Mouse (Mus musculus): ENCODE measurements around the gene Rpa2. TPM values are rescaled to one million over a fixed set of nuclear protein-coding genes. Genes with fewer than 3 reads are reported as not detected.
"Not testable (repeated sequence)": the region's sequence is repeated elsewhere in the genome, so short reads cannot be mapped to it uniquely, and the experiment has no call there.

Rpa2 gene
- polyA plus RNA-seq, 1 experiment from 2014 or later = 40.7 TPM

GRCm38 (mm10) chr4:132783732-132784131 lies 15.6 kb downstream of the Rpa2 start:
- ATAC-seq = no peak
- no peak overlapping the region for H3K4me3 ChIP-seq (ENCODE audit: low read length)
- no peaks in the 10 kb centered on the region for H3K4me1 ChIP-seq (ENCODE audit: control insufficient read depth, insufficient read depth, low read depth, low read length)
- H3K36me3 ChIP-seq (ENCODE audit: control insufficient read depth, insufficient read depth, low read length) = peaks cover 4% of the 10 kb centered on the region; the same call in 1 of the 2 replicates
- no peaks in the 10 kb centered on the region for H3K9me3 ChIP-seq (ENCODE audit: control insufficient read depth, low read length)
- H3K27ac ChIP-seq (ENCODE audit: low read depth, low read length) = no peak overlapping the region
- H3K9ac ChIP-seq (ENCODE audit: low read depth, low read length) = no peak overlapping the region
- no peak overlapping the region for H3K4me2 ChIP-seq (ENCODE audit: low read length)
- whole genome bisulfite sequencing = 90% methylated on average over 2 of the region's 2 CpGs
- H3K27me3 ChIP-seq (replicated peaks; ENCODE audit: control insufficient read depth, insufficient read depth, low read length) = no peaks in the 10 kb centered on the region

- H3K4me2 ChIP-seq (ENCODE audit: low read length) = no peak overlapping the region
- no peaks in the 10 kb centered on the region for H3K9me3 ChIP-seq (ENCODE audit: control insufficient read depth, low read length)
- no peak overlapping the region for H3K9ac ChIP-seq (ENCODE audit: low read depth, low read length)
- H3K4me3 ChIP-seq (ENCODE audit: low read length) = no peak overlapping the region
- no peaks in the 10 kb centered on the region for H3K27me3 ChIP-seq (replicated peaks; ENCODE audit: control insufficient read depth, insufficient read depth, low read length)
- no peaks in the 10 kb centered on the region for H3K4me1 ChIP-seq (ENCODE audit: control insufficient read depth, insufficient read depth, low read depth, low read length)
- WGBS = 92% methylated on average over 13 of the region's 13 CpGs
- ATAC-seq = no peak
- no peak overlapping the region for H3K27ac ChIP-seq (ENCODE audit: low read depth, low read length)
- no peaks in the 10 kb centered on the region for H3K36me3 ChIP-seq (ENCODE audit: control insufficient read depth, insufficient read depth, low read length)
Measured at GRCm38 (mm10) chr4:132785228-132785627, 17.1 kb downstream of the Rpa2 start.

GRCm38 (mm10) chr4:132789731-132790130 lies 21.6 kb downstream of the Rpa2 start:
- H3K4me3 ChIP-seq (ENCODE audit: low read length) = no peak overlapping the region
- no peak for ATAC-seq
- no peaks in the 10 kb centered on the region for H3K9me3 ChIP-seq (ENCODE audit: control insufficient read depth, low read length)
- H3K27me3 ChIP-seq (replicated peaks; ENCODE audit: control insufficient read depth, insufficient read depth, low read length) = peaks cover 3% of the 10 kb centered on the region
- WGBS = 87% methylated on average over 8 of the region's 8 CpGs
- H3K4me2 ChIP-seq (ENCODE audit: low read length) = no peak overlapping the region
- H3K4me1 ChIP-seq (ENCODE audit: control insufficient read depth, insufficient read depth, low read depth, low read length) = no peaks in the 10 kb centered on the region
- no peak overlapping the region for H3K9ac ChIP-seq (ENCODE audit: low read depth, low read length)
- H3K36me3 ChIP-seq (ENCODE audit: control insufficient read depth, insufficient read depth, low read length) = no peaks in the 10 kb centered on the region
- H3K27ac ChIP-seq (ENCODE audit: low read depth, low read length) = no peak overlapping the region

GRCm38 (mm10) chr4:132793322-132794004 lies 25.3 kb downstream of the Rpa2 start:
- not testable (repeated sequence) for ATAC-seq; H3K4me3 ChIP-seq (ENCODE audit: low read length)

GRCm38 (mm10) chr4:132794028-132794427 lies 25.9 kb downstream of the Rpa2 start:
- peaks cover 14% of the 10 kb centered on the region for H3K27me3 ChIP-seq (replicated peaks; ENCODE audit: control insufficient read depth, insufficient read depth, low read length)
- H3K9ac ChIP-seq (ENCODE audit: low read depth, low read length) = no peak overlapping the region
- ATAC-seq = no peak
- peaks cover 4% of the 10 kb centered on the region; the same call in 1 of the 2 replicates for H3K4me1 ChIP-seq (ENCODE audit: control insufficient read depth, insufficient read depth, low read depth, low read length)
- no peak overlapping the region for H3K4me3 ChIP-seq (ENCODE audit: low read length)
- H3K36me3 ChIP-seq (ENCODE audit: control insufficient read depth, insufficient read depth, low read length) = no peaks in the 10 kb centered on the region
- H3K9me3 ChIP-seq (ENCODE audit: control insufficient read depth, low read length) = no peaks in the 10 kb centered on the region
- WGBS = 78% methylated on average over 9 of the region's 9 CpGs
- no peak overlapping the region for H3K27ac ChIP-seq (ENCODE audit: low read depth, low read length)
- no peak overlapping the region for H3K4me2 ChIP-seq (ENCODE audit: low read length)

More at GRCm38 (mm10) chr4:132793322-132794004, 25.3 kb downstream of the Rpa2 start:
- 84% methylated on average over 8 of the region's 9 CpGs for WGBS
- H3K4me1 ChIP-seq (ENCODE audit: control insufficient read depth, insufficient read depth, low read depth, low read length); H3K27ac ChIP-seq (ENCODE audit: low read depth, low read length); H3K9ac ChIP-seq (ENCODE audit: low read depth, low read length); H3K4me2 ChIP-seq (ENCODE audit: low read length); H3K36me3 ChIP-seq (ENCODE audit: control insufficient read depth, insufficient read depth, low read length); H3K9me3 ChIP-seq (ENCODE audit: control insufficient read depth, low read length): not testable (repeated sequence)
- peaks cover 14% of the 10 kb centered on the region for H3K27me3 ChIP-seq (replicated peaks; ENCODE audit: control insufficient read depth, insufficient read depth, low read length)

GRCm38 (mm10) chr4:132794760-132795159 lies 26.6 kb downstream of the Rpa2 start:
- H3K4me2 ChIP-seq (ENCODE audit: low read length) = no peak overlapping the region
- no peaks in the 10 kb centered on the region for H3K36me3 ChIP-seq (ENCODE audit: control insufficient read depth, insufficient read depth, low read length)
- no peak overlapping the region for H3K9ac ChIP-seq (ENCODE audit: low read depth, low read length)
- no peak overlapping the region for H3K27ac ChIP-seq (ENCODE audit: low read depth, low read length)
- peaks cover 14% of the 10 kb centered on the region for H3K27me3 ChIP-seq (replicated peaks; ENCODE audit: control insufficient read depth, insufficient read depth, low read length)
- WGBS = 79% methylated on average over 8 of the region's 8 CpGs
- no peak for ATAC-seq
- no peak overlapping the region for H3K4me3 ChIP-seq (ENCODE audit: low read length)
- H3K9me3 ChIP-seq (ENCODE audit: control insufficient read depth, low read length) = no peaks in the 10 kb centered on the region
- H3K4me1 ChIP-seq (ENCODE audit: control insufficient read depth, insufficient read depth, low read depth, low read length) = peaks cover 4% of the 10 kb centered on the region; the same call in 1 of the 2 replicates

GRCm38 (mm10) chr4:132795171-132795570 lies 27.0 kb downstream of the Rpa2 start:
- Histone ChIP-seq H3K4me1 (ENCODE audit: control insufficient read depth, insufficient read depth, low read depth, low read length) (peaks cover 4% of the 10 kb centered on the region; the same call in 1 of the 2 replicates), H3K27ac (ENCODE audit: low read depth, low read length) (no peak overlapping the region), H3K4me2 (ENCODE audit: low read length) (no peak overlapping the region), H3K4me3 (ENCODE audit: low read length) (no peak overlapping the region), H3K36me3 (ENCODE audit: control insufficient read depth, insufficient read depth, low read length) (no peaks in the 10 kb centered on the region), H3K27me3 (replicated peaks; ENCODE audit: control insufficient read depth, insufficient read depth, low read length) (peaks cover 14% of the 10 kb centered on the region), H3K9me3 (ENCODE audit: control insufficient read depth, low read length) (no peaks in the 10 kb centered on the region), H3K9ac (ENCODE audit: low read depth, low read length) (no peak overlapping the region)
- ATAC-seq = no peak
- 53% methylated on average over 7 of the region's 7 CpGs for WGBS

- WGBS = 3% methylated on average over 21 of the region's 21 CpGs
Measured at GRCm38 (mm10) chr4:132796196-132796886, 28.2 kb downstream of the Rpa2 start, which contains the start of gene Themis2. Gene Themis2, minus strand, starts transcription at chr4:132796387.

GRCm38 (mm10) chr4:132797461-132797860 lies 29.3 kb downstream of the Rpa2 start:
- no peak for ATAC-seq
- Histone ChIP-seq H3K27me3 (replicated peaks; ENCODE audit: control insufficient read depth, insufficient read depth, low read length) (peaks cover 14% of the 10 kb centered on the region), H3K4me3 (ENCODE audit: low read length) (no peak overlapping the region), H3K9me3 (ENCODE audit: control insufficient read depth, low read length) (no peaks in the 10 kb centered on the region), H3K36me3 (ENCODE audit: control insufficient read depth, insufficient read depth, low read length) (no peaks in the 10 kb centered on the region), H3K9ac (ENCODE audit: low read depth, low read length) (no peak overlapping the region), H3K4me1 (ENCODE audit: control insufficient read depth, insufficient read depth, low read depth, low read length) (peaks cover 4% of the 10 kb centered on the region; the same call in 1 of the 2 replicates), H3K4me2 (ENCODE audit: low read length) (no peak overlapping the region), H3K27ac (ENCODE audit: low read depth, low read length) (no peak overlapping the region)
- WGBS = 85% methylated on average over 1 of the region's 1 CpGs

More at GRCm38 (mm10) chr4:132796196-132796886, 28.2 kb downstream of the Rpa2 start, which contains the start of gene Themis2:
- Histone ChIP-seq H3K27me3 (replicated peaks; ENCODE audit: control insufficient read depth, insufficient read depth, low read length) (peaks cover 14% of the 10 kb centered on the region), H3K4me1 (ENCODE audit: control insufficient read depth, insufficient read depth, low read depth, low read length) (peaks cover 4% of the 10 kb centered on the region; the same call in 1 of the 2 replicates), H3K9ac (ENCODE audit: low read depth, low read length) (peak within 1 kb of the TSS; percentile 5; the same call in 1 of the 2 replicates), H3K36me3 (ENCODE audit: control insufficient read depth, insufficient read depth, low read length) (no peaks in the 10 kb centered on the region), H3K27ac (ENCODE audit: low read depth, low read length) (no peak within 1 kb of the TSS), H3K9me3 (ENCODE audit: control insufficient read depth, low read length) (no peaks in the 10 kb centered on the region), H3K4me2 (ENCODE audit: low read length) (peak within 1 kb of the TSS; percentile 57), H3K4me3 (ENCODE audit: low read length) (peak within 1 kb of the TSS; percentile 35)
- no peak for ATAC-seq
